Mouse (Mus musculus) midbrain, embryonic 14.5 days (tissue): ENCODE measurements at regions not wholly inside any gene's neighbourhood (a gene's known extent, or its start where the extent isn't known, plus 50 kb on each side); places are given as distances from the start of the nearest gene placed in this dataset.
A peak's percentile ranks its signal among the peaks of the same experiment; 100 is the strongest.

Experiments
- ATAC-seq: fragments of 200-750 bp; cut with Nextera tagmentation; 2 replicates; pipeline ENCODE4 v1.8.0; 2017; ENCODE audit warnings: moderate number of reproducible peaks, moderate library complexity; ENCODE audit not compliant: low FRiP score, low TSS enrichment
- DNase-seq: peaks from one replicate; pipeline ENCODE4 v3.0.0-alpha.2; 2015
- H3K27ac ChIP-seq: fragments of 300-500 bp; sonication (generic); replicated peaks from 2 replicates; pipeline ENCODE4 v1.5.1; 2014; ENCODE audit warnings: mild to moderate bottlenecking, low read depth, low read length, moderate library complexity
- H3K27me3 ChIP-seq: fragments of 300-500 bp; sonication (generic); 2 replicates; pipeline ENCODE4 v1.6.1; 2014; ENCODE audit warnings: low read length, control low read depth, mixed read lengths; ENCODE audit not compliant: control insufficient read depth, insufficient read depth
- H3K36me3 ChIP-seq: fragments of 300-500 bp; sonication (generic); 2 replicates; pipeline ENCODE4 v1.6.1; 2014; ENCODE audit warnings: low read length, control low read depth; ENCODE audit not compliant: control insufficient read depth, insufficient read depth
- H3K4me1 ChIP-seq: fragments of 300-500 bp; sonication (generic); 2 replicates; pipeline ENCODE4 v1.6.1; 2014; ENCODE audit warnings: mild to moderate bottlenecking, antibody characterized with exemption, low read length, control low read depth; ENCODE audit not compliant: control insufficient read depth, insufficient read depth
- H3K4me2 ChIP-seq: fragments of 300-500 bp; sonication (generic); 2 replicates; pipeline ENCODE4 v1.6.1; 2014; ENCODE audit warnings: mild to moderate bottlenecking, low read length, moderate library complexity
- H3K4me3 ChIP-seq: fragments of 300-500 bp; sonication (generic); replicated peaks from 2 replicates; pipeline ENCODE4 v1.5.1; 2014; ENCODE audit warnings: low read depth, low read length
- H3K9ac ChIP-seq: fragments of 300-500 bp; sonication (generic); replicated peaks from 2 replicates; pipeline ENCODE4 v1.6.1; 2014; ENCODE audit warnings: mild to moderate bottlenecking, low read length, moderate library complexity
- H3K9me3 ChIP-seq: fragments of 300-500 bp; sonication (generic); 2 replicates; pipeline ENCODE4 v1.6.1; 2016; ENCODE audit warnings: low read length, control low read depth, mixed read lengths; ENCODE audit not compliant: control insufficient read depth
- WGBS: fragments of 180-500 bp; shearing (Covaris S2); extraction: QIAGEN DNeasy Blood & Tissue Kit; methylation state at CpG from one replicate; pipeline ENCODE4 v1.1.7; 2014; 5-methylcytosine and 5-hydroxymethylcytosine counted together

GRCm38 (mm10) chr14:90246042-90246441, 1774.8 kb upstream of the Pcdh20 start:
- H3K9me3 ChIP-seq, result no peaks in the 10 kb centered on the region
- H3K36me3 ChIP-seq, result no peaks in the 10 kb centered on the region
- H3K27ac ChIP-seq, result no peak overlapping the region
- H3K9ac ChIP-seq, result no peak overlapping the region
- no peak overlapping the region for H3K4me3 ChIP-seq
- 85% methylated on average over 3 of the region's 3 CpGs for WGBS
- ATAC-seq (no peak), DNase-seq (peak; percentile 22)
- H3K4me2 ChIP-seq, result no peak overlapping the region
- H3K27me3 ChIP-seq, result no peaks in the 10 kb centered on the region
- no peaks in the 10 kb centered on the region for H3K4me1 ChIP-seq

DNA sequence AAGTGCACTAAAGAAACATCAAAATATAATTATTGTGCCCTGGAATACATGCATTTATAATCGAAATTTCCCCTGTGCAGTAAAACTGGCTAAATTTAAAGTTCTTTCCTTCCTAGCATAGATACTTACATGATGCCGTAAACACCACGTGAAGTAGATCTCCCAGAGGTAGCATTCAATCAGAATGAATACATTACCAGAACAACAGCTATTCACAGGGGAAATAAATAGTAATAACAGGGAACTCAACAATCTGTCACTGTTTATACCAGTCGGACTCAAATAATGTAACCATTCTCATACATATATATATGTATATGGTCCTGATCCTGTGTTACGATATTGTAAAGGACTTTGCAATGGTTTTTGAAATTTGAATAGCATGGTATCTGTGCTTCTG, 1761.5 kb upstream of the Pcdh20 start:
- no peaks in the 10 kb centered on the region for H3K36me3 ChIP-seq
- no peak overlapping the region for H3K4me2 ChIP-seq
- H3K4me1 ChIP-seq, result no peaks in the 10 kb centered on the region
- H3K4me3 ChIP-seq, result no peak overlapping the region
- no peak overlapping the region for H3K9ac ChIP-seq
- no peak overlapping the region for H3K27ac ChIP-seq
- no peaks in the 10 kb centered on the region for H3K9me3 ChIP-seq
- 60% methylated on average over 5 of the region's 5 CpGs for WGBS
- DNase-seq (no peak), ATAC-seq (0 out of 2 replicates have a peak, but pooled peaks have one; percentile 28)
- H3K27me3 ChIP-seq, result no peaks in the 10 kb centered on the region

DNA sequence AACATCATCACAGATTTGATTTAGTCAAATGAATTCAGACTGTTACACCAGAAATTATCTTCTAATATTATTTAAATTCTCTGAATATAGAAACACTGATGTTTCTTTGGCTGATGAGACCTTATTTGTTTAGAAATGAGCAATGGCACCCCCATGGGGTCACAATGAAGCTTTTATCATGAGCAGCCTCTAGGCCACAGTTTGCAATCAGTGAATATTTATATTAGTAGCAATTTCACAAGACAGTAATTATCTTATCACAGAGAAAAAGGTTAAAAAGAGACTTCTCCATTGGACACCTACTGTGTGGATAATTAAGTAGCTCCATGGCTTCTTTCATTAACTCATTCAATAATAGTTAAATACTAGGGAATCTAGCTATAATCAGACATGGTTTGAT, 1729.1 kb upstream of the Pcdh20 start:
- no peak overlapping the region for H3K9ac ChIP-seq
- no peaks in the 10 kb centered on the region for H3K9me3 ChIP-seq
- H3K36me3 ChIP-seq, result no peaks in the 10 kb centered on the region
- H3K4me2 ChIP-seq, result no peak overlapping the region
- no peaks in the 10 kb centered on the region for H3K27me3 ChIP-seq
- peak; percentile 50 for DNase-seq
- no peak overlapping the region for H3K27ac ChIP-seq
- ATAC-seq, result no peak
- H3K4me3 ChIP-seq, result no peak overlapping the region
- no peaks in the 10 kb centered on the region for H3K4me1 ChIP-seq

DNA sequence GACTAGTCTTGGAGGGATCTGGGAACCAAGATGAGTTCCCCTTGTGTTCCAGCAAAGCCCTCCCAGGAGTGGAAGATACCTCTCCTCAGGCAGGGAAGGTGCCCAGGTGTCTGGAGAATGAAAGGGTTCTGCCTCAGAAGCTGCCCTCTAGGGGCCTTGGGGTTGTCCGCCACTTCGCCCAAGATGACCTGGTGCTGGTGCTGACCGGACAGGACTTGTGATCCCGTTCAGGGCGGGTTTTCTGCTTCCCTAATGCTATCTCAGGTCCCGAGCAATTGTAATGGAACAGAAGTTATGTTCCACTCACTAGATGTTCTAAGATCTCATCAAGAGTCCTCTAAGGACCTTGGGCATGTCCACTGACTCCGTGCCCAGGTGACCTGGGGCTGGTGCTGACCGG, 1726.6 kb upstream of the Pcdh20 start:
- 95% methylated on average over 8 of the region's 8 CpGs for WGBS
- Histone ChIP-seq H3K27me3 (no peaks in the 10 kb centered on the region), H3K36me3 (no peaks in the 10 kb centered on the region), H3K4me1 (no peaks in the 10 kb centered on the region), H3K4me3 (no peak overlapping the region), H3K9ac (no peak overlapping the region), H3K27ac (no peak overlapping the region), H3K4me2 (no peak overlapping the region), H3K9me3 (no peaks in the 10 kb centered on the region)
- DNase-seq (no peak), ATAC-seq (no peak)

DNA sequence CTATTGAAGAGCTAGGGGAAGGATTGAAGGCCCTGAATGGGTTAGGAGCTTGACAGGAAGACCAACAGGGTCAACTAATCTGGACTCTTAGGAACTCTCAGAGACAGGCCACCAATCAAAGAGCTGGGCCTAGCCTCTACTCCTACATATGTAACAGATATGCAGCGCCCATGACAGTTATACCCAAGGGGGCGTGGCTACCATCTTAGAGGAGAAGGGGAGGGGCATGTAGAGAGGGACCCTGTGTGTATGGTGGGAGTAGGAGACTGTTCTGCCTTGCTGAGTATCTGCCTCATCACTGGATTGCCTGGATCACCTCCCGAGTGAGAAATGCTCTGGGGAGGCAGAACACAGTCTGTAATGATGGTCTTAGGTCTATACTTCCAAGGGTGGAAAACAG, 1701.5 kb upstream of the Pcdh20 start:
- no peak for ATAC-seq
- H3K4me3 ChIP-seq, result no peak overlapping the region
- 80% methylated on average over 3 of the region's 3 CpGs for WGBS

More for the DNA sequence above, 1701.5 kb upstream of the Pcdh20 start:
- Histone ChIP-seq H3K27ac (no peak overlapping the region), H3K27me3 (no peaks in the 10 kb centered on the region), H3K9me3 (no peaks in the 10 kb centered on the region), H3K4me1 (no peaks in the 10 kb centered on the region), H3K36me3 (no peaks in the 10 kb centered on the region), H3K4me2 (no peak overlapping the region), H3K9ac (no peak overlapping the region)
- DNase-seq, result no peak
